Mouse (Mus musculus): ENCODE results near the gene Hdac7. TPM values are rescaled to one million over a fixed set of nuclear protein-coding genes. Genes with fewer than 3 reads are reported as not detected.
A peak's percentile ranks its signal among the peaks of the same experiment; 100 is the strongest.

Gene Hdac7
- polyA plus RNA-seq (2011; ENCODE audit: insufficient read depth, insufficient read length, low replicate concordance, missing spikeins): 34.1 and 37.8 TPM in 2 replicates

- no peak for TF ChIP-seq CTCF (IDR thresholded peaks at IDR 0.05; ENCODE audit: control insufficient read depth, insufficient read depth, low read length)
- no peak for TF ChIP-seq POLR2A (IDR thresholded peaks at IDR 0.05; ENCODE audit: borderline replicate concordance, control insufficient read depth, low read depth, low read length)
- 50% methylated on average over 19 of the region's 19 CpGs for WGBS
- peaks cover 2% of the 10 kb centered on the region for H3K4me1 ChIP-seq (ENCODE audit: control insufficient read depth, insufficient read depth, low read length)
- peak within 1 kb of the TSS; percentile 27 for H3K27ac ChIP-seq (ENCODE audit: control insufficient read depth, insufficient read depth, low read depth, low read length, poor library complexity)
- no peak within 1 kb of the TSS for H3K4me3 ChIP-seq (replicated peaks; ENCODE audit: control insufficient read depth, low read depth, low read length)
Observed at GRCm38 (mm10) chr15:97844037-97845034, at the start of gene Hdac7. Gene Hdac7 (minus strand): TSS chr15:97844502.

DNA sequence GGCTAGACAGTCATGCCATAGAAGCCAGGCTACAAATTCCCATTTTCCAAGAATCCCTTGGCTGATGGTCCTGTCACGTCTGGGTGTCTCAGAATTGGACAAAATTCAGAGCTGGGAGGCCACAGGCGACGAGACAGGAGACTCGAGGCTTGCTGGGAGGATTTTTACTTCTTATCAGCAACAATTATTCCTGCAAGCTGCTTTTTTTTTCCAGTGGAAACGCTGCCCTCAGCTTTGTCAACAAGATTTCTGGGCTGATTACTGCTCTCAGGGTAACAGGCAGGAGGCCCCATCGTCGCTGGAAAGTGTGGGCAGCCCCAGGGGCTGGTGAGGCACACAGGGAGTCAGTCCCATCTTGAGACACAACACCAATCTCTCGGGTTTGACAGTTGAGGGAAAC, 48.2 kb upstream of the Hdac7 start:
- TF ChIP-seq POLR2A (IDR thresholded peaks at IDR 0.05; ENCODE audit: borderline replicate concordance, control insufficient read depth, low read depth, low read length) (no peak), CTCF (IDR thresholded peaks at IDR 0.05; ENCODE audit: control insufficient read depth, insufficient read depth, low read length) (no peak)
- no peak overlapping the region for H3K27ac ChIP-seq (ENCODE audit: control insufficient read depth, insufficient read depth, low read depth, low read length, poor library complexity)
- no peaks in the 10 kb centered on the region for H3K4me1 ChIP-seq (ENCODE audit: control insufficient read depth, insufficient read depth, low read length)
- no peak overlapping the region for H3K4me3 ChIP-seq (replicated peaks; ENCODE audit: control insufficient read depth, low read depth, low read length)
- 44% methylated on average over 8 of the region's 8 CpGs for WGBS

DNA sequence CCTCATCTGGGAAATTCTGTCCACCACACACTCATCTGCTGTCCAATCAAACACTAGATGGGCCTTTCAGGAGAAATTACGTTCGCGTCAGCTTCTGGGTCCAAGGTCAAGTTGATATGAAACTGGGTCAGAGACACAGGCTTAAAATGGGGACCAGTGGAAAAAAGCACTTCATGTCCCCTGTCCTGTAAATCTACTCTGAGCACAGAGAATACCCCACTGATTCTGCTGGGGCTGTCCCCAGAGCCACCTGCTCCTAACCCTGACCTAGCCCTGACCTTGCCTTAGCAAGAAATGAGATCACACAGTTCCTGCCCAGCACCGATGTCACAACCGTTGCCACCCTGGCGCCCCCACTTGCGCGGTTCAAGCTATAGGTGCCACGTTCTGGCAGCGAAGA, 46.1 kb upstream of the Hdac7 start:
- no peaks in the 10 kb centered on the region for H3K4me1 ChIP-seq (ENCODE audit: control insufficient read depth, insufficient read depth, low read length)
- TF ChIP-seq CTCF (IDR thresholded peaks at IDR 0.05; ENCODE audit: control insufficient read depth, insufficient read depth, low read length): no peak
- no peak for TF ChIP-seq POLR2A (IDR thresholded peaks at IDR 0.05; ENCODE audit: borderline replicate concordance, control insufficient read depth, low read depth, low read length)
- 85% methylated on average over 10 of the region's 10 CpGs for WGBS
- H3K27ac ChIP-seq (ENCODE audit: control insufficient read depth, insufficient read depth, low read depth, low read length, poor library complexity): no peak overlapping the region
- H3K4me3 ChIP-seq (replicated peaks; ENCODE audit: control insufficient read depth, low read depth, low read length): no peak overlapping the region

GRCm38 (mm10) chr15:97890017-97890416, 45.7 kb upstream of the Hdac7 start:
- TF ChIP-seq POLR2A (IDR thresholded peaks at IDR 0.05; ENCODE audit: borderline replicate concordance, control insufficient read depth, low read depth, low read length) (no peak), CTCF (IDR thresholded peaks at IDR 0.05; ENCODE audit: control insufficient read depth, insufficient read depth, low read length) (no peak)
- Histone ChIP-seq H3K27ac (ENCODE audit: control insufficient read depth, insufficient read depth, low read depth, low read length, poor library complexity) (no peak overlapping the region), H3K4me1 (ENCODE audit: control insufficient read depth, insufficient read depth, low read length) (no peaks in the 10 kb centered on the region), H3K4me3 (replicated peaks; ENCODE audit: control insufficient read depth, low read depth, low read length) (no peak overlapping the region)
- WGBS: 70% methylated on average over 11 of the region's 11 CpGs

- no peak overlapping the region for H3K27ac ChIP-seq (ENCODE audit: control insufficient read depth, insufficient read depth, low read depth, low read length, poor library complexity)
- WGBS: 81% methylated on average over 10 of the region's 10 CpGs
- H3K4me1 ChIP-seq (ENCODE audit: control insufficient read depth, insufficient read depth, low read length): no peaks in the 10 kb centered on the region
- TF ChIP-seq CTCF (IDR thresholded peaks at IDR 0.05; ENCODE audit: control insufficient read depth, insufficient read depth, low read length): no peak
- TF ChIP-seq POLR2A (IDR thresholded peaks at IDR 0.05; ENCODE audit: borderline replicate concordance, control insufficient read depth, low read depth, low read length): no peak
- no peak overlapping the region for H3K4me3 ChIP-seq (replicated peaks; ENCODE audit: control insufficient read depth, low read depth, low read length)
Observed at GRCm38 (mm10) chr15:97887541-97888016, 43.3 kb upstream of the Hdac7 start.

DNA sequence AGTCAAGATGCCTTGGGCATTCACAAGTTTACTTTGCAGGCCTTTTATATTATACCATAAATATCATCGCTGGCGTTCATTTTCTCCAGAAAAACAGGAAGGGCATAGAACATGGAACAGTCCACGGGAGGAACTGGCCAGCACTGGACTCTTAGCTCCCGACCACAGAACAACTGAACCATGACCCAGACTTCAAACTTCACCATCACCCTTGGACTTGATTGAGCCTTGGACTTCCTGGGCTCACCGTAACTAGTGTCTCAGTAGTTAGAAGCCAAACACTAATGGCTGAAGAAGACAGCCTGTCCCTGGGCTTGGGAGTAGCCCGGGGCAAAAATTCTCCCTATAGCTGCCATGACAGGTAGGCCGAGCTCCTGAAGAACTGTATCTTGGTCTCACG, 37.1 kb upstream of the Hdac7 start:
- no peaks in the 10 kb centered on the region for H3K4me1 ChIP-seq (ENCODE audit: control insufficient read depth, insufficient read depth, low read length)
- no peak overlapping the region for H3K4me3 ChIP-seq (replicated peaks; ENCODE audit: control insufficient read depth, low read depth, low read length)
- H3K27ac ChIP-seq (ENCODE audit: control insufficient read depth, insufficient read depth, low read depth, low read length, poor library complexity): no peak overlapping the region
- 82% methylated on average over 8 of the region's 8 CpGs for WGBS
- TF ChIP-seq POLR2A (IDR thresholded peaks at IDR 0.05; ENCODE audit: borderline replicate concordance, control insufficient read depth, low read depth, low read length): no peak
- TF ChIP-seq CTCF (IDR thresholded peaks at IDR 0.05; ENCODE audit: control insufficient read depth, insufficient read depth, low read length): no peak

- no peak overlapping the region for H3K27ac ChIP-seq (ENCODE audit: control insufficient read depth, insufficient read depth, low read depth, low read length, poor library complexity)
- no peaks in the 10 kb centered on the region for H3K4me1 ChIP-seq (ENCODE audit: control insufficient read depth, insufficient read depth, low read length)
- WGBS: 29% methylated on average over 9 of the region's 9 CpGs
- TF ChIP-seq CTCF (IDR thresholded peaks at IDR 0.05; ENCODE audit: control insufficient read depth, insufficient read depth, low read length) (no peak), POLR2A (IDR thresholded peaks at IDR 0.05; ENCODE audit: borderline replicate concordance, control insufficient read depth, low read depth, low read length) (no peak)
- H3K4me3 ChIP-seq (replicated peaks; ENCODE audit: control insufficient read depth, low read depth, low read length): no peak overlapping the region
Observed at GRCm38 (mm10) chr15:97880441-97880840, 36.1 kb upstream of the Hdac7 start.

DNA sequence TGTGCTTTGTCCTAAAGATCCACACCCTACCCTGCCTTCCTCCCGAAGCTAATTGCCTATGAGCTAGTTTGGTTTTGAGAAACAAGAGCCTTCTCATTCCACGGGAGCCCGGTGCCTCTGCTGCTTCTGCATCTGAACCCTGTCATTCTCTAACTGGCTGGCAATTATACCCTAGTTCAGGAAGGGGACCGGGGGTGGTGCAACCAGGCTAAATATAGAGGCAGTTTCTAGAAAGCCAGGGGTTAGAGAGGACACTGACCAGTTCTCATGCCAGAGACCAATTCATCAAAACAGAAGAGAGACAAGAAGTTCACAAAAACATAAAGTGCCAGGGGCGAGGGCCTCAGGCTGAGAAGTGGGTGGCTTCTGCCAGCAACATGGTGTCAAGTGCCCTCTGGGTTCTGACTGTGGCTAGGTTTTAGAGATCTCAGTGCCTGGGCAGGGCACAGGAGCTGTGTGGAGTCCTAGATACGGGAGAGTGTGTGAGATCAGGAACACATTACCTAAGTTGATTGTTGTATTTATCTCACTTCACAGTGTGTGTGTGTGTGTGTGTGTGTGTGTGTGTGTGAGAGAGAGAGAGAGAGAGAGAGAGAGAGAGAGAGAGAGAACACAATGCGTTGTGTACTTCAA, 34.5 kb upstream of the Hdac7 start:
- Histone ChIP-seq H3K4me1 (ENCODE audit: control insufficient read depth, insufficient read depth, low read length) (no peaks in the 10 kb centered on the region), H3K4me3 (replicated peaks; ENCODE audit: control insufficient read depth, low read depth, low read length) (no peak overlapping the region), H3K27ac (ENCODE audit: control insufficient read depth, insufficient read depth, low read depth, low read length, poor library complexity) (no peak overlapping the region)
- TF ChIP-seq CTCF (IDR thresholded peaks at IDR 0.05; ENCODE audit: control insufficient read depth, insufficient read depth, low read length): no peak
- no peak for TF ChIP-seq POLR2A (IDR thresholded peaks at IDR 0.05; ENCODE audit: borderline replicate concordance, control insufficient read depth, low read depth, low read length)
- WGBS: 37% methylated on average over 7 of the region's 7 CpGs
